Mouse (Mus musculus) left cerebral cortex, postnatal 10 days (tissue): ENCODE data around the gene Fev. TPM values are rescaled to one million over a fixed set of nuclear protein-coding genes. Genes with fewer than 3 reads are reported as not detected.

Experiments
- DNase-seq, 2 experiments: peaks; one replicate each; pipeline ENCODE4 v3.0.0; 2021 to 2022; ENCODE audit warnings: low spot score in 2 of 2, mixed read lengths in 1 of 2; ENCODE audit errors: extremely low spot score in 1 of 2
- intact Hi-C: fragments of 180-260 bp; cut with DNase I; formaldehyde crosslinking; loops from one replicate; pipeline ENCODE4 v1.15.1; 2025
- total RNA-seq, 2 experiments: library from RNA; stranded (reverse); gene quantifications; 2 replicates each; pipeline ENCODE4 v1.2.3; 2021

Fev gene
- total RNA-seq, 2 experiments from 2014 or later = not detected

GRCm38 (mm10) chr1:74882828-74883227 lies 2.4 kb downstream of the Fev start:
- intact Hi-C loops = loop anchor here (5.0 kb wide), 1 partner anchor 134 kb away; no protein-coding TSS in a partner anchor
- DNase-seq = no peak

GRCm38 (mm10) chr1:74882055-74882734 lies 3.0 kb downstream of the Fev start:
- intact Hi-C loops = loop anchor here (5.0 kb wide), 1 partner anchor 135 kb away; no protein-coding TSS in a partner anchor
- DNase-seq = no peak

- peak; percentile 45 to 74 for DNase-seq
- intact Hi-C loops = loop anchor here (5.0 kb wide), 1 partner anchor 136 kb away; no protein-coding TSS in a partner anchor
Measured at GRCm38 (mm10) chr1:74880785-74881360, 4.3 kb downstream of the Fev start.

- intact Hi-C loops = no loop called here
- no peak for DNase-seq
Measured at GRCm38 (mm10) chr1:74877199-74877598, 8.0 kb downstream of the Fev start.

- no peak for DNase-seq
- intact Hi-C loops = no loop called here
Measured at GRCm38 (mm10) chr1:74872218-74872617, 13.0 kb downstream of the Fev start.

GRCm38 (mm10) chr1:74861783-74862182 lies 23.4 kb downstream of the Fev start:
- DNase-seq = no peak
- intact Hi-C loops = no loop called here

GRCm38 (mm10) chr1:74859223-74859984 lies 25.8 kb downstream of the Fev start:
- intact Hi-C loops = no loop called here
- peak in 1 of 2 experiments; percentile 38 for DNase-seq

- intact Hi-C loops = no loop called here
- DNase-seq = no peak
Measured at GRCm38 (mm10) chr1:74858805-74859204, 26.4 kb downstream of the Fev start.

GRCm38 (mm10) chr1:74858171-74858719 lies 27.0 kb downstream of the Fev start:
- intact Hi-C loops = no loop called here
- peak; percentile 88 to 90 for DNase-seq

- no peak for DNase-seq
- intact Hi-C loops = loop anchor here (2.0 kb wide), 2 partner anchors 41 to 49 kb away; no protein-coding TSS in a partner anchor
Measured at GRCm38 (mm10) chr1:74857677-74858076, 27.5 kb downstream of the Fev start.

GRCm38 (mm10) chr1:74857201-74857600 lies 28.0 kb downstream of the Fev start:
- intact Hi-C loops = loop anchor here (2.0 kb wide), 2 partner anchors 40 to 48 kb away; no protein-coding TSS in a partner anchor
- peak in 1 of 2 experiments; percentile 43 for DNase-seq

- intact Hi-C loops = loop anchor here (2.0 kb wide), 2 partner anchors 40 to 48 kb away; no protein-coding TSS in a partner anchor
- DNase-seq = no peak
Measured at GRCm38 (mm10) chr1:74856791-74857190, 28.4 kb downstream of the Fev start.

- intact Hi-C loops = loop anchor here (2.0 kb wide), 2 partner anchors 40 to 48 kb away; no protein-coding TSS in a partner anchor
- no peak for DNase-seq
Measured at GRCm38 (mm10) chr1:74856439-74856720, 28.8 kb downstream of the Fev start.

GRCm38 (mm10) chr1:74855651-74856438 lies 29.4 kb downstream of the Fev start:
- intact Hi-C loops = loop anchor here (2.0 kb wide), 2 partner anchors 39 to 47 kb away; no protein-coding TSS in a partner anchor

GRCm38 (mm10) chr1:74855156-74855555 lies 30.1 kb downstream of the Fev start:
- peak in 1 of 2 experiments; percentile 43 for DNase-seq
- intact Hi-C loops = no loop called here

More at GRCm38 (mm10) chr1:74855651-74856438, 29.4 kb downstream of the Fev start:
- DNase-seq = peak in 1 of 2 experiments; percentile 52

- peak; percentile 93 to 98 for DNase-seq
- intact Hi-C loops = no loop called here
Measured at GRCm38 (mm10) chr1:74854306-74855056, 30.7 kb downstream of the Fev start, which contains the start of gene Cdk5r2. Cdk5r2 (plus strand) TSS chr1:74854934.

- peak in 1 of 2 experiments; percentile 32 for DNase-seq
- intact Hi-C loops = no loop called here
Measured at GRCm38 (mm10) chr1:74851001-74851775, 34.0 kb downstream of the Fev start.
